Mouse (Mus musculus) limb, embryonic 14.5 days (tissue): ENCODE measurements around the gene Nppb. TPM values are rescaled to one million over a fixed set of nuclear protein-coding genes. Genes with fewer than 3 reads are reported as not detected.

Source experiments
- ATAC-seq: fragments of 200-750 bp; cut with Nextera tagmentation; 2 replicates; pipeline ENCODE4 v1.8.0; 2017; ENCODE audit warnings: low read depth, moderate number of reproducible peaks, moderate TSS enrichment; ENCODE audit not compliant: low FRiP score
- DNase-seq: peaks from one replicate; pipeline ENCODE4 v3.0.0-alpha.2; 2015; ENCODE audit warnings: low spot score
- H3K27ac ChIP-seq: fragments of 300-500 bp; sonication (generic); replicated peaks from 2 replicates; pipeline ENCODE4 v1.5.1; 2014; ENCODE audit warnings: low read depth, mild to moderate bottlenecking, low read length, moderate library complexity, mixed read lengths
- H3K27me3 ChIP-seq: fragments of 300-500 bp; sonication (generic); 2 replicates; pipeline ENCODE4 v1.6.1; 2014; ENCODE audit warnings: low read length, mixed read lengths; ENCODE audit not compliant: control insufficient read depth, insufficient read depth
- H3K36me3 ChIP-seq: fragments of 300-500 bp; sonication (generic); 2 replicates; pipeline ENCODE4 v1.6.1; 2014; ENCODE audit warnings: mild to moderate bottlenecking, low read length, moderate library complexity, mixed read lengths; ENCODE audit not compliant: control insufficient read depth, insufficient read depth
- H3K4me1 ChIP-seq: fragments of 300-500 bp; sonication (generic); 2 replicates; pipeline ENCODE4 v1.6.1; 2014; ENCODE audit warnings: antibody characterized with exemption, low read length, mixed read lengths; ENCODE audit not compliant: control insufficient read depth, insufficient read depth
- H3K4me2 ChIP-seq: fragments of 300-500 bp; sonication (generic); replicated peaks from 2 replicates; pipeline ENCODE4 v1.6.1; 2014; ENCODE audit warnings: low read depth, mild to moderate bottlenecking, low read length, moderate library complexity; ENCODE audit not compliant: severe bottlenecking
- H3K4me3 ChIP-seq: fragments of 300-500 bp; sonication (generic); replicated peaks from 2 replicates; pipeline ENCODE4 v1.5.1; 2014; ENCODE audit warnings: low read length
- H3K9ac ChIP-seq: fragments of 300-500 bp; sonication (generic); 2 replicates; pipeline ENCODE4 v1.6.1; 2014; ENCODE audit warnings: mild to moderate bottlenecking, low read depth, low read length, moderate library complexity; ENCODE audit not compliant: severe bottlenecking
- H3K9me3 ChIP-seq: fragments of 300-500 bp; sonication (generic); 2 replicates; pipeline ENCODE4 v1.6.1; 2016; ENCODE audit warnings: low read length; ENCODE audit not compliant: control insufficient read depth
- POLR2A ChIP-seq: fragments of 200-500 bp; IDR thresholded peaks from 2 replicates; pipeline ENCODE4 v1.8.0; 2012; ENCODE audit warnings: inconsistent platforms, mild to moderate bottlenecking, moderate library complexity, borderline replicate concordance; ENCODE audit not compliant: insufficient read depth, insufficient read length; ENCODE audit errors: extremely low read depth
- WGBS: fragments of 180-500 bp; shearing (Covaris S2); extraction: QIAGEN DNeasy Blood & Tissue Kit; methylation state at CpG from one replicate; pipeline ENCODE4 v1.1.7; 2014; 5-methylcytosine and 5-hydroxymethylcytosine counted together
- polyA plus RNA-seq, 2 experiments: library from polyadenylated mRNA; depleted of rRNA in 1 of 2; stranded (reverse) in 1 of 2; unstranded in 1 of 2; fragments of >200 nt; fragmentation: Nextera tagmentation in 1 of 2; extraction: Ambion mirVana in 1 of 2; gene quantifications; 2 replicates each; pipeline versions ENCODE4 v1.2.1 to v1.2.3; 2012 to 2014

The Nppb gene
- polyA plus RNA-seq, 2 experiments = 0.11 TPM; not detected in 1

DNA sequence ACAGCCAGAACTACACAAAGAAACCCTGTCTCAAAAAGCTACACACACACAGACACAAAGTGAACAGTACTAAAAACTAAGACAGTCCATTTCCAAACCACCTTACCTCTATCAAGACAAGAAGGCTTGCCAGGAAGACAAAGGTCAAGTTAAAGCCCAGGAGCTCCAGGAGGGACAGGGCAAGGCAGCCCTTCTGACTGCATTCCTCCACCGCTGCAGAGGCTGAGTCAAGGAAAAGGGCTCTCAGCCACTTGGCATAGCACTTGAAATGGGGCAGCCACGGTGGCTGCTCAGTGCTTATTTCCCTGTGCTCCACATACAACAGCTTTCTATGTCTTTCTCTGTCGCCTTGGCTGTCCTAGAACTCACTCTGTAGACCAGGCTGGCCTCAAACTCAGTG lies 38.4 kb downstream of the Nppb start:
- TF ChIP-seq POLR2A = no peak
- H3K27me3 ChIP-seq = no peaks in the 10 kb centered on the region
- H3K4me2 ChIP-seq = no peak overlapping the region
- no peak overlapping the region for H3K9ac ChIP-seq
- no peak for ATAC-seq
- no peak for DNase-seq
- H3K27ac ChIP-seq = no peak overlapping the region
- 92% methylated on average over 3 of the region's 3 CpGs for WGBS
- no peaks in the 10 kb centered on the region for H3K9me3 ChIP-seq
- no peaks in the 10 kb centered on the region for H3K4me1 ChIP-seq
- H3K4me3 ChIP-seq = no peak overlapping the region
- H3K36me3 ChIP-seq = peaks cover 83% of the 10 kb centered on the region

DNA sequence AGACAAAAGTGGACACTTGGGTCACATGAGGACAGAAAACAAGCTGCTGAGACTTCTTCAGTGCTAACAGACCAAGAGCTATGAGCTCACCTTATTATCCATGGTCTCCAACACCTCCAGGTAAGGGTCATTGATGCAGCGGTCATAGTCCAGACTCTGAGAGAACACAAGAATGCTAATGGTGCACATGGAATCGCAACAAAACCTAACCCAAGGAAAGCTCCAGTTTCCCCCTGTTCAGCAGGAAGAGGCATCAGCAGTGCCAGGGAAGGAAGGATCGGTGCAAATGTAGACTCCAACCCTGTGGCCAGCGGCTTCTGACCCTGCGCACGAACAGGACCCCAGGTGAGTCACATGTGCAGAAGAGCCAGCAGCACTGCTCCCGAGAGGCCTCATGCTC lies 43.7 kb downstream of the Nppb start:
- Histone ChIP-seq H3K9ac (no peak overlapping the region), H3K4me1 (no peaks in the 10 kb centered on the region), H3K36me3 (peaks cover 62% of the 10 kb centered on the region), H3K4me3 (no peak overlapping the region), H3K9me3 (no peaks in the 10 kb centered on the region), H3K27me3 (no peaks in the 10 kb centered on the region), H3K27ac (no peak overlapping the region), H3K4me2 (no peak overlapping the region)
- DNase-seq (no peak), ATAC-seq (no peak)
- 94% methylated on average over 7 of the region's 7 CpGs for WGBS
- no peak for TF ChIP-seq POLR2A

DNA sequence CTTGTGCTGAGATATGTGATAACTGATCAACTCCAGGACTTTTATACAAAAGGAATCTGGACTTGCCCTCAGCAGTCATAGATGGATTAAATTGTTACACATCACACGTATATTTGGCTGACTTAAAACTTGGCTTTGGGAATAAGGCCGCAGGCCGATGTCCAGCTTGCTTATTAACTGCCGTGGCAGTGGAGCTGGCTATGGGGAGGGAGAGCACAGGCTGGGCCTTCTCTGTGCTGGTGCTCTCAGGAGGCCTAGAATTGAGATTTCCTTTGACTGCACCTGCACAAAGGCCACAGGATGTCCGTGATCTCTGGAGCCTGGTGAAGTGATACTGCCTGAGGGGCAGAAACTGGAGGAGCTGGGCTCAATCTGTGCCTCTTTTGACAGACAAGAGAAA lies 44.9 kb downstream of the Nppb start:
- DNase-seq = no peak
- Histone ChIP-seq H3K27me3 (no peaks in the 10 kb centered on the region), H3K27ac (no peak overlapping the region), H3K4me3 (no peak overlapping the region), H3K4me1 (no peaks in the 10 kb centered on the region), H3K9me3 (no peaks in the 10 kb centered on the region), H3K9ac (no peak overlapping the region), H3K36me3 (peaks cover 62% of the 10 kb centered on the region), H3K4me2 (no peak overlapping the region)
- no peak for ATAC-seq
- no peak for TF ChIP-seq POLR2A
- 88% methylated on average over 5 of the region's 5 CpGs for WGBS

DNA sequence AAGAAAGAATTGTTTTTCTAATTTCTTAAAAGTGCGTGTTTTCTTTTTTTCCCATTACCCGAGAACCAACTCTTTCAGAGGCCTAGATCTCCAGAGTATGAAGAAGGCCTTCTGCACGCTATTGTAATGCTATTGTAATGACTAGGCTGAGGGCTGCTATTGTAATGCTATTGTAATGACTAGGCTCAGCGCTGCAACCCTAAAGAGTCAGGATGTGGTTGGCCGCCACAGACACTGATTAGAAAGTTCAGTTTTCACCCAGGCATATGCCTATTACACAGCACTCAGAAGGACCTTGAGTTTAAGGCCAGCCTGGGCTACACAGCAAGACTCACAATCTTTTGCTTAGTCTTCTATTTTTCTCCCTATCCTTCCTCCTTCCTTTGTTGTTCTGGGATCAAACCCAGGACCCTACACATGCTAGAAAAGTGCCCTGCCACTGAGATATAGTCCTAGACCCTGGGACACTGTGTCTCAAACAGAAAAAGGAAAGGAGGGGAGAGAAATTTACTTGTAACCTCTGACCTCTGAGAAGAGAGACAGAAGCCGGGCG lies 48.3 kb downstream of the Nppb start:
- Histone ChIP-seq H3K4me2 (no peak overlapping the region), H3K36me3 (peaks cover 46% of the 10 kb centered on the region), H3K9ac (no peak overlapping the region), H3K27ac (no peak overlapping the region), H3K4me3 (no peak overlapping the region), H3K9me3 (no peaks in the 10 kb centered on the region), H3K4me1 (peaks cover 7% of the 10 kb centered on the region), H3K27me3 (no peaks in the 10 kb centered on the region)
- 84% methylated on average over 7 of the region's 7 CpGs for WGBS
- DNase-seq (no peak), ATAC-seq (no peak)
- no peak for TF ChIP-seq POLR2A

DNA sequence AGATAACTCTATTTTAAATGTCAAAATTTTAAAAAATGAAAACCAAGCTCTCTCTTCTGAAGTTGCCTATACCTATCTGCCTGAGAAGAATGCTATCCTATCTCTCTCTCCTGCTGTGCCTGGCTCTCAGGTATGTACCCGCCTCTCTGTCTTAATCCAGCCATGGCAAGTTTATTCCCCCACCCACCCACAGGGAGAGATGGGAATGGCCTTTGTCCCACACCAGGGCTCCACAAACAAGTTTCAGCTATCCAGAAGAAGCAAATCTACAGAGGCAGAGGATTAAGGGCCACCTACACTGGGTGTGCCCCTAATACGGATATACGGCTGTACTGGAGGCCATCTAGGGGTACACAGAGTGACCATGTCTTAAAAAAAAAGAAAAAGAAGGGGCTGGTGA lies 49.9 kb downstream of the Nppb start:
- no peak for DNase-seq
- ATAC-seq = no peak
- Histone ChIP-seq H3K9me3 (no peaks in the 10 kb centered on the region), H3K9ac (no peak overlapping the region), H3K36me3 (peaks cover 39% of the 10 kb centered on the region), H3K4me3 (no peak overlapping the region), H3K4me2 (no peak overlapping the region), H3K27me3 (no peaks in the 10 kb centered on the region), H3K4me1 (peaks cover 20% of the 10 kb centered on the region), H3K27ac (no peak overlapping the region)
- WGBS = 94% methylated on average over 3 of the region's 3 CpGs
- no peak for TF ChIP-seq POLR2A

Other genes starting within 250 kb of the Nppb start
- 2.8 and 5.1 TPM in 2 replicates for gene Zfp984, start 176.0 kb upstream of the Nppb start, polyA plus RNA-seq (2012; rRNA removed)
- 8.9 and 9.2 TPM in 2 replicates for gene Zfp984, start 176.0 kb upstream of the Nppb start, polyA plus RNA-seq (2014; fragmentation: Nextera tagmentation; extraction: Ambion mirVana)
- gene Zfp933, start 137.4 kb upstream of the Nppb start, polyA plus RNA-seq (2012; rRNA removed) = 5.7 and 7.2 TPM in 2 replicates
- gene Zfp933, start 137.4 kb upstream of the Nppb start, polyA plus RNA-seq (2014; fragmentation: Nextera tagmentation; extraction: Ambion mirVana) = 5.0 and 5.2 TPM in 2 replicates
- gene Miip, start 117.0 kb upstream of the Nppb start, polyA plus RNA-seq (2012; rRNA removed) = 94.4 and 98.1 TPM in 2 replicates
- gene Miip, start 117.0 kb upstream of the Nppb start, polyA plus RNA-seq (2014; fragmentation: Nextera tagmentation; extraction: Ambion mirVana) = 22.4 and 29.1 TPM in 2 replicates
- 5.8 and 8.4 TPM in 2 replicates for gene Fv1, start 116.8 kb upstream of the Nppb start, polyA plus RNA-seq (2012; rRNA removed)
- 6.5 and 10.8 TPM in 2 replicates for gene Fv1, start 116.8 kb upstream of the Nppb start, polyA plus RNA-seq (2014; fragmentation: Nextera tagmentation; extraction: Ambion mirVana)
- gene Mfn2, start 81.1 kb upstream of the Nppb start, polyA plus RNA-seq (2012; rRNA removed) = 29.6 and 33.4 TPM in 2 replicates
- 29.8 and 30.2 TPM in 2 replicates for gene Mfn2, start 81.1 kb upstream of the Nppb start, polyA plus RNA-seq (2014; fragmentation: Nextera tagmentation; extraction: Ambion mirVana)
- 104 and 129 TPM in 2 replicates for gene Plod1, start 49.0 kb upstream of the Nppb start, polyA plus RNA-seq (2012; rRNA removed)
- 93.0 and 103 TPM in 2 replicates for gene Plod1, start 49.0 kb upstream of the Nppb start, polyA plus RNA-seq (2014; fragmentation: Nextera tagmentation; extraction: Ambion mirVana)
- gene 2510039O18Rik, start 44.9 kb upstream of the Nppb start, polyA plus RNA-seq (2012; rRNA removed) = 63.2 and 88.2 TPM in 2 replicates
- 25.9 and 29.9 TPM in 2 replicates for gene 2510039O18Rik, start 44.9 kb upstream of the Nppb start, polyA plus RNA-seq (2014; fragmentation: Nextera tagmentation; extraction: Ambion mirVana)
- gene Nppa, start 14.9 kb downstream of the Nppb start, polyA plus RNA-seq (2012; rRNA removed) = 0.33 TPM in 1 of 2 replicates, not detected in the other
- gene Nppa, start 14.9 kb downstream of the Nppb start, polyA plus RNA-seq (2014; fragmentation: Nextera tagmentation; extraction: Ambion mirVana) = 0.87 and 1.0 TPM in 2 replicates
- gene Clcn6, start 53.0 kb downstream of the Nppb start, polyA plus RNA-seq (2012; rRNA removed) = 22.5 and 28.1 TPM in 2 replicates
- gene Clcn6, start 53.0 kb downstream of the Nppb start, polyA plus RNA-seq (2014; fragmentation: Nextera tagmentation; extraction: Ambion mirVana) = 5.2 and 6.9 TPM in 2 replicates
- 37.4 and 44.8 TPM in 2 replicates for gene Mthfr, start 53.3 kb downstream of the Nppb start, polyA plus RNA-seq (2012; rRNA removed)
- gene Mthfr, start 53.3 kb downstream of the Nppb start, polyA plus RNA-seq (2014; fragmentation: Nextera tagmentation; extraction: Ambion mirVana) = 18.9 and 21.0 TPM in 2 replicates
- gene Agtrap, start 102.2 kb downstream of the Nppb start, polyA plus RNA-seq (2012; rRNA removed) = 11.0 and 14.6 TPM in 2 replicates
- 17.6 and 20.1 TPM in 2 replicates for gene Agtrap, start 102.2 kb downstream of the Nppb start, polyA plus RNA-seq (2014; fragmentation: Nextera tagmentation; extraction: Ambion mirVana)
- 55.9 and 56.9 TPM in 2 replicates for gene Mad2l2, start 144.6 kb downstream of the Nppb start, polyA plus RNA-seq (2012; rRNA removed)
- 66.0 and 77.8 TPM in 2 replicates for gene Mad2l2, start 144.6 kb downstream of the Nppb start, polyA plus RNA-seq (2014; fragmentation: Nextera tagmentation; extraction: Ambion mirVana)
- gene Draxin, start 144.9 kb downstream of the Nppb start, polyA plus RNA-seq (2012; rRNA removed) = 1.5 and 1.7 TPM in 2 replicates
- gene Draxin, start 144.9 kb downstream of the Nppb start, polyA plus RNA-seq (2014; fragmentation: Nextera tagmentation; extraction: Ambion mirVana) = 0.45 and 0.50 TPM in 2 replicates
- gene Fbxo6, start 166.4 kb downstream of the Nppb start, polyA plus RNA-seq (2012; rRNA removed) = 12.4 and 13.9 TPM in 2 replicates
- gene Fbxo6, start 166.4 kb downstream of the Nppb start, polyA plus RNA-seq (2014; fragmentation: Nextera tagmentation; extraction: Ambion mirVana) = 15.5 and 16.4 TPM in 2 replicates
- 21.1 and 24.7 TPM in 2 replicates for gene Fbxo44, start 174.7 kb downstream of the Nppb start, polyA plus RNA-seq (2012; rRNA removed)
- 8.1 and 10.8 TPM in 2 replicates for gene Fbxo44, start 174.7 kb downstream of the Nppb start, polyA plus RNA-seq (2014; fragmentation: Nextera tagmentation; extraction: Ambion mirVana)
- gene Fbxo2, start 174.8 kb downstream of the Nppb start, polyA plus RNA-seq (2012; rRNA removed) = 4.2 and 4.4 TPM in 2 replicates
- 4.3 and 6.7 TPM in 2 replicates for gene Fbxo2, start 174.8 kb downstream of the Nppb start, polyA plus RNA-seq (2014; fragmentation: Nextera tagmentation; extraction: Ambion mirVana)